Mouse (Mus musculus) kidney, postnatal 0 days (tissue): Measurements from ENCODE around the gene Notch2. TPM values are rescaled to one million over a fixed set of nuclear protein-coding genes. Genes with fewer than 3 reads are reported as not detected.

Experiments
- ATAC-seq: fragments of 200-750 bp; cut with Nextera tagmentation; replicated peaks from 2 replicates; pipeline ENCODE4 v1.8.0; 2017; ENCODE audit warnings: low read depth, moderate number of reproducible peaks, moderate TSS enrichment, moderate library complexity; ENCODE audit not compliant: low FRiP score
- DNase-seq: peaks from one replicate; pipeline ENCODE4 v3.0.0-alpha.2; 2016; ENCODE audit warnings: low spot score
- H3K27ac ChIP-seq: fragments of 300-500 bp; sonication (generic); 2 replicates; pipeline ENCODE4 v1.5.1; 2014; ENCODE audit warnings: mild to moderate bottlenecking
- H3K27me3 ChIP-seq: fragments of 300-500 bp; sonication (generic); 2 replicates; pipeline ENCODE4 v1.6.1; 2014; ENCODE audit warnings: low read length, mixed read lengths; ENCODE audit not compliant: insufficient read depth
- H3K36me3 ChIP-seq: fragments of 300-500 bp; sonication (generic); 2 replicates; pipeline ENCODE4 v1.6.1; 2014; ENCODE audit warnings: low read length, mixed read lengths; ENCODE audit not compliant: insufficient read depth
- H3K4me1 ChIP-seq: fragments of 300-500 bp; sonication (generic); replicated peaks from 2 replicates; pipeline ENCODE4 v1.6.1; 2014; ENCODE audit warnings: antibody characterized with exemption, low read length, mixed read lengths; ENCODE audit not compliant: insufficient read depth
- H3K4me2 ChIP-seq: fragments of 300-500 bp; sonication (generic); 2 replicates; pipeline ENCODE4 v1.6.1; 2014; ENCODE audit warnings: mild to moderate bottlenecking, low read length, moderate library complexity, mixed read lengths
- H3K4me3 ChIP-seq: fragments of 300-500 bp; sonication (generic); replicated peaks from 2 replicates; pipeline ENCODE4 v1.5.1; 2014; ENCODE audit warnings: low read depth, low read length
- H3K9ac ChIP-seq: fragments of 300-500 bp; sonication (generic); 2 replicates; pipeline ENCODE4 v1.6.1; 2014; ENCODE audit warnings: low read depth, low read length
- H3K9me3 ChIP-seq: fragments of 300-500 bp; sonication (generic); replicated peaks from 2 replicates; pipeline ENCODE4 v1.6.1; 2016; ENCODE audit warnings: low read length, inconsistent platforms, mixed read lengths
- CTCF ChIP-seq: IDR thresholded peaks from 2 replicates; pipeline ENCODE4 v1.5.1; 2016; ENCODE audit warnings: antibody characterized with exemption, low read depth, mild to moderate bottlenecking, moderate library complexity
- WGBS: fragments of 180-500 bp; shearing (Covaris S2); extraction: QIAGEN DNeasy Blood & Tissue Kit; methylation state at CpG from one replicate; pipeline ENCODE4 v1.1.7; 2014; 5-methylcytosine and 5-hydroxymethylcytosine counted together
- polyA plus RNA-seq: library from polyadenylated mRNA; unstranded; fragments of >200 nt; fragmentation: Nextera tagmentation; extraction: Ambion mirVana; gene quantifications from 2 replicates; pipeline ENCODE4 v1.2.1, GENCODE M21; 2015

Notch2 gene
- polyA plus RNA-seq, 1 experiment from 2014 or later, result 25.2 TPM

DNA sequence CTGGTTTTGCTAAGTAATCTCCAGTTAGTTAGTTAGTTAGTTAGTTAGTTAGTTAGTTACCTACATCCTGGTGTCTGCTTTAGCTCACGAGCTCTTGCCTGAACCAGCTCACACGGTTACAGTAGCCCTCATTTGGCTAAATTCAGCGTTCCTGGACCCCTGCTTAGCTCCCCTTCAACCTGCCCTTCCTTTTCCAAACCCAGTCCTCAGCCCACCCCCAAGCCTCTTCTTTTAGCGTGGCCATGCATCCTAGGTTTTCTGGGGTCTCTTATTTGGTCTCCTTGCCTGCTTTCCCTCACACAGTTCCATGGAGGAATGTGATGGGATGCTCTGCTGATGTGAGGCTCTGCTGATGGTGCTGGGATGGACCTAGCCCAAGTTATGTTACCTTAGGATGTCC is 145.3 kb downstream of the Notch2 start:
- Histone ChIP-seq H3K9ac (no peak overlapping the region), H3K27me3 (no peaks in the 10 kb centered on the region), H3K36me3 (no peaks in the 10 kb centered on the region), H3K27ac (no peak overlapping the region), H3K4me1 (no peaks in the 10 kb centered on the region), H3K4me2 (no peak overlapping the region), H3K4me3 (no peak overlapping the region), H3K9me3 (no peaks in the 10 kb centered on the region)
- no peak for DNase-seq
- TF ChIP-seq CTCF, result no peak
- 83% methylated on average over 4 of the region's 4 CpGs for WGBS
- ATAC-seq, result no peak

DNA sequence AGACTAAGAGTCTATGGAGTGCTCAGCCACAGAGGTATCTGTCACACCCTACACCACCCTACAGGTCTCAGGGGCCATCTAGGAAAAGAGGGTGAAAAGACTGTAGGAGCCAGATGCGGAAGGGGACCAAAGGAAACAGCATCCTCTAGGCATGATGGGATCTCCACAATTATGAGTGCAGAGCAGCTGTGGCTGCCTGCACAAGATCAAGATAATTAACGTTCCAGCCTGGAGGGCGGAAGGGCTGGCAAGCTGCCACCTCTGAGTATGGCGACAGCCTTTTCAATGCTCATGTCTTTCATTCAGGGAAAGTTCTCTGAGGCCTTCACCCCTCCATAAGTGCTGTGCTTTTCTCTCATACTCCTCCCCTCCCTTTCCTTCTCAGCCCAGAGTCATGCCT is 146.0 kb downstream of the Notch2 start:
- H3K27ac ChIP-seq, result no peak overlapping the region
- no peak overlapping the region for H3K4me2 ChIP-seq
- DNase-seq (peak; percentile 15), ATAC-seq (no peak)
- H3K36me3 ChIP-seq, result no peaks in the 10 kb centered on the region
- H3K4me1 ChIP-seq, result no peaks in the 10 kb centered on the region
- no peak overlapping the region for H3K9ac ChIP-seq
- no peak for TF ChIP-seq CTCF
- WGBS, result 32% methylated on average over 4 of the region's 4 CpGs
- no peaks in the 10 kb centered on the region for H3K27me3 ChIP-seq
- no peaks in the 10 kb centered on the region for H3K9me3 ChIP-seq
- no peak overlapping the region for H3K4me3 ChIP-seq

DNA sequence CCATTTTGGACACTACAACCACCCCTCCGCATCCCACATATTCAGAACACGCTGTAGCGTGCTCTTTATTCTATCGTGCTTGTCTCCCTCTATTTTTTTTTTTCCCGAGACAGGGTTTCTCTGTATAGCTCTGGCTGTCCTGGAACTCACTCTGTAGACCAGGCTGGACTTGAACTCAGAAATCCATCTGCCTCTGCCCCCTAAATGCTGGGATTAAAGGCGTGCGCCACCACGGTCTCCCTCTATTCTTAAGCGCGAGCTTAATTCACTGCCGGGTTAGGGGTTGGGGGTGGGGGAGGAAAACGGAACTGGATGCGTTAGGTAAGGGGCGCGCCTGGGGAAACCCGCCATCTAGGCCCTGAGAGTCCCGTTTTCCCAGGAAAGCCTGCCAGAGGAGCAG is 147.0 kb downstream of the Notch2 start, which contains the start of gene Adam30:
Adam30 (plus strand) TSS at position 301 of the 400 bp plus-strand sequence.
- ATAC-seq, result no peak
- Histone ChIP-seq H3K27me3 (no peaks in the 10 kb centered on the region), H3K9ac (no peak within 1 kb of the TSS), H3K36me3 (no peaks in the 10 kb centered on the region), H3K27ac (no peak within 1 kb of the TSS), H3K9me3 (no peaks in the 10 kb centered on the region), H3K4me1 (no peaks in the 10 kb centered on the region), H3K4me3 (no peak within 1 kb of the TSS), H3K4me2 (no peak within 1 kb of the TSS)
- no peak for TF ChIP-seq CTCF
- WGBS, result 90% methylated on average over 17 of the region's 17 CpGs
- DNase-seq, result no peak

- Histone ChIP-seq H3K27ac (no peak overlapping the region), H3K9me3 (no peaks in the 10 kb centered on the region), H3K9ac (no peak overlapping the region), H3K36me3 (no peaks in the 10 kb centered on the region), H3K4me1 (no peaks in the 10 kb centered on the region), H3K4me3 (no peak overlapping the region), H3K27me3 (no peaks in the 10 kb centered on the region), H3K4me2 (no peak overlapping the region)
- WGBS, result 69% methylated on average over 4 of the region's 4 CpGs
- no peak for TF ChIP-seq CTCF
- DNase-seq, result no peak
- no peak for ATAC-seq
These were observed 165.0 kb downstream of the Notch2 start for GRCm38 (mm10) chr3:98178340-98178739.

DNA sequence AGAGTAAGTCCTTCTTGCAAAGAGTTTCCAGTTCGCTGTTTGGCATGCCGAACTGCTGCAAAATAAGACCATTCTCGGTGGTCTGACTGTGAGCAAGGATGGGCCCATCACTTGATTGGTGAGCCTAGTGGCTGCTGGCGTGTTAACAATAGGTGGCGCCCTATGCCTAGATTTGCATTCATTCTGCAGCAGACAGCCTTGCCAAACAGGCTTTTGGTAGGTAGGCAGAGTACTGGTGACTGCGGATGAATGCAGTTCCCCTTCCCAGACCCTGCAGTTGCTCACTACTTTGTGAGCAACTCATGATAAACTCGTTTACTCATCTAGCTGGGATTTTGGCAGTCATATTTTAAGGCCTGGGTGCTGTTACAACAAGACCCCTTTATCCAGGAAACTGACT is 167.5 kb downstream of the Notch2 start:
- no peak overlapping the region for H3K4me3 ChIP-seq
- no peaks in the 10 kb centered on the region for H3K27me3 ChIP-seq
- H3K4me1 ChIP-seq, result no peaks in the 10 kb centered on the region
- H3K9ac ChIP-seq, result no peak overlapping the region
- peak; percentile 69 for DNase-seq
- 32% methylated on average over 7 of the region's 7 CpGs for WGBS
- no peaks in the 10 kb centered on the region for H3K36me3 ChIP-seq
- H3K9me3 ChIP-seq, result no peaks in the 10 kb centered on the region
- H3K4me2 ChIP-seq, result no peak overlapping the region
- H3K27ac ChIP-seq, result no peak overlapping the region
- ATAC-seq, result no peak
- peak; percentile 84 for TF ChIP-seq CTCF

- H3K4me3 ChIP-seq, result no peak overlapping the region
- no peak for DNase-seq
- WGBS, result 52% methylated on average over 9 of the region's 10 CpGs
- no peak overlapping the region for H3K4me2 ChIP-seq
- no peaks in the 10 kb centered on the region for H3K36me3 ChIP-seq
- no peaks in the 10 kb centered on the region for H3K27me3 ChIP-seq
- no peaks in the 10 kb centered on the region for H3K9me3 ChIP-seq
- no peak overlapping the region for H3K27ac ChIP-seq
- no peak for ATAC-seq
- no peak overlapping the region for H3K9ac ChIP-seq
- H3K4me1 ChIP-seq, result no peaks in the 10 kb centered on the region
- no peak for TF ChIP-seq CTCF
These were observed 171.9 kb downstream of the Notch2 start for GRCm38 (mm10) chr3:98185163-98185714.

DNA sequence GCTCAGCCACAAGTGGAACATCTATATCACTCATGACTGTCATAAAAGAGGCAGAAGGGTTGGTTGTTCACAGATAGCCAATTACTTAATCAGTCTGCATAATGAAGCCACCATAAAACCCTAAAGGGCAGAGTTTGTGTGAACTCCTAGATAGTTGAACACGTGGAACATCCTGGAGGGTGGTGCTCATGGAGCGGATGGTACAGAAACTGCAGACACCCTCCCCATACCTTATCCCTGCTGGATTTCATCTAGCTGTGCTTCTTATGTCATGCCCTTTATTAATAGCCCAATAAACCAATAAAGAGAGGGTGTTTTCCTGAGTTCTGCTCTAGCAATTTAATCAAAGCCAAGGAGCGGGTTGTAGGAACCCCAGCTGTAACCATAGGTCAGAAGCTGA is 174.4 kb downstream of the Notch2 start:
- TF ChIP-seq CTCF, result no peak
- no peak overlapping the region for H3K27ac ChIP-seq
- no peak for ATAC-seq
- no peak overlapping the region for H3K9ac ChIP-seq
- no peak overlapping the region for H3K4me3 ChIP-seq
- no peak overlapping the region for H3K4me2 ChIP-seq
- H3K4me1 ChIP-seq, result no peaks in the 10 kb centered on the region
- no peaks in the 10 kb centered on the region for H3K36me3 ChIP-seq
- no peak for DNase-seq
- 82% methylated on average over 3 of the region's 3 CpGs for WGBS
- no peaks in the 10 kb centered on the region for H3K9me3 ChIP-seq
- no peaks in the 10 kb centered on the region for H3K27me3 ChIP-seq
